Mouse (Mus musculus): ENCODE measurements at regions not wholly inside any gene's neighbourhood (a gene's known extent, or its start where the extent isn't known, plus 50 kb on each side); places are given as distances from the start of the nearest gene placed in this dataset.
"Not testable (repeated sequence)": the region's sequence is repeated elsewhere in the genome, so short reads cannot be mapped to it uniquely, and the experiment has no call there.

DNA sequence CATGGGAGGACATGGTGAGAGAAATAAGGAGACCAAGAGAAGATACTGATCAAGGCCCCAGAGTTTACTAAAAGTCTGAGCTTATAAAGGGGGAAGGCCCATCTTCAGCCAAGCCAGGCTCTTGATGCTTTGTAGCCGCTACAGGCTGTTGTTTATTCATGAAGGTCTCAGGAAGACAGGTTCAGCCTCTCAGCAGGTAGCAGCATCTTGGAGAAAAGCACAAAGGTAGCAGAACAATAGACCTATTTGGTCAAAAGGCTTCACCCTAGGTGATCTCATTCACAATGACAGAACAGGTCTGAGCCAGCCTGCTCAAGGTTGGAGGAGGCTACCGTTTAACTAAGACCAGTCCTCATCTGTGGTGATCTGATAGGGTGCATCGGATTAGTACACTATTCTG lies 185.5 kb upstream of the Gm11096 start:
- no peak overlapping the region for H3K9ac ChIP-seq (ENCODE audit: low read length)
- H3K9me3 ChIP-seq (ENCODE audit: control insufficient read depth, low read length), result no peaks in the 10 kb centered on the region
- H3K4me2 ChIP-seq, result no peak overlapping the region
- H3K4me1 ChIP-seq (ENCODE audit: control insufficient read depth, insufficient read depth, low read length), result no peaks in the 10 kb centered on the region
- no peaks in the 10 kb centered on the region for H3K36me3 ChIP-seq (ENCODE audit: control insufficient read depth, insufficient read depth, low read length)
- no peak overlapping the region for H3K27ac ChIP-seq (ENCODE audit: low read depth, low read length)
- WGBS, result 46% methylated on average over 3 of the region's 3 CpGs
- DNase-seq (ENCODE audit: low spot score, missing footprints) (no peak), ATAC-seq (ENCODE audit: low FRiP score) (no peak)
- H3K4me3 ChIP-seq (ENCODE audit: low read depth, low read length), result no peak overlapping the region
- no peaks in the 10 kb centered on the region for H3K27me3 ChIP-seq (ENCODE audit: control insufficient read depth, insufficient read depth, low read length)

- no peak overlapping the region for H3K4me2 ChIP-seq
- 78% methylated on average over 3 of the region's 3 CpGs for WGBS
- H3K27ac ChIP-seq (ENCODE audit: low read depth, low read length), result no peak overlapping the region
- H3K9me3 ChIP-seq (ENCODE audit: control insufficient read depth, low read length), result no peaks in the 10 kb centered on the region
- H3K4me3 ChIP-seq (ENCODE audit: low read depth, low read length), result no peak overlapping the region
- no peak for ATAC-seq (ENCODE audit: low FRiP score)
- H3K36me3 ChIP-seq (ENCODE audit: control insufficient read depth, insufficient read depth, low read length), result no peaks in the 10 kb centered on the region
- H3K9ac ChIP-seq (ENCODE audit: low read length), result no peak overlapping the region
- H3K27me3 ChIP-seq (ENCODE audit: control insufficient read depth, insufficient read depth, low read length), result no peaks in the 10 kb centered on the region
- no peak for DNase-seq (ENCODE audit: low spot score, missing footprints)
- no peaks in the 10 kb centered on the region for H3K4me1 ChIP-seq (ENCODE audit: control insufficient read depth, insufficient read depth, low read length)
Observed at GRCm38 (mm10) chr17:81250748-81251147, 185.9 kb upstream of the Thumpd2 start.

GRCm38 (mm10) chr17:81246156-81246555 lies 181.3 kb upstream of the Thumpd2 start:
- no peak overlapping the region for H3K4me3 ChIP-seq (ENCODE audit: low read depth, low read length)
- H3K36me3 ChIP-seq (ENCODE audit: control insufficient read depth, insufficient read depth, low read length), result no peaks in the 10 kb centered on the region
- H3K27ac ChIP-seq (ENCODE audit: low read depth, low read length), result no peak overlapping the region
- H3K9me3 ChIP-seq (ENCODE audit: control insufficient read depth, low read length), result no peaks in the 10 kb centered on the region
- no peak for DNase-seq (ENCODE audit: low spot score, missing footprints)
- ATAC-seq (ENCODE audit: low FRiP score), result no peak
- no peak overlapping the region for H3K4me2 ChIP-seq
- H3K9ac ChIP-seq (ENCODE audit: low read length), result no peak overlapping the region
- H3K4me1 ChIP-seq (ENCODE audit: control insufficient read depth, insufficient read depth, low read length), result no peaks in the 10 kb centered on the region
- no peaks in the 10 kb centered on the region for H3K27me3 ChIP-seq (ENCODE audit: control insufficient read depth, insufficient read depth, low read length)
- 90% methylated on average over 6 of the region's 6 CpGs for WGBS

DNA sequence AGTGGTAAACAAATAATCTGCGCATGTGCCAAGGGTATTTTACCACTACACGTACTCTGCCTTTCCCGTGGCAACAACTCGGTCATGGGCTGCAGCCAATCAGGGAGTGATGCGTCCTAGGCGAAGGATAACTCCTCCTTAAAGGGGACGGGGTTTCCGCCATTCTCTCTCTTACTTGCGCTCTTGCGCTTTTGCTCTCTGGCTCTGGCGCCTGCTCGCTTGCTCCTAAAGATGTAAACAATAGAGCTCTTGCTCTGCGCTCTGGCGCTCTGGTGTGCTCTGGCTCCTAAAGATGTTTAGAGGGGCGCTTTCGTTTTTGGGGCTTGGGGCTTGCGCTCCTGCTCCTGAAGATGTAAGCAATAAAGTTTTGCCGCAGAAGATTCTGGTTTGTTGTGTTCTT lies 166.9 kb upstream of the Thumpd2 start:
- H3K4me2 ChIP-seq; H3K4me1 ChIP-seq (ENCODE audit: control insufficient read depth, insufficient read depth, low read length); DNase-seq (ENCODE audit: low spot score, missing footprints); H3K9ac ChIP-seq (ENCODE audit: low read length); H3K27me3 ChIP-seq (ENCODE audit: control insufficient read depth, insufficient read depth, low read length); H3K36me3 ChIP-seq (ENCODE audit: control insufficient read depth, insufficient read depth, low read length); H3K4me3 ChIP-seq (ENCODE audit: low read depth, low read length); H3K9me3 ChIP-seq (ENCODE audit: control insufficient read depth, low read length); H3K27ac ChIP-seq (ENCODE audit: low read depth, low read length); ATAC-seq (ENCODE audit: low FRiP score): not testable (repeated sequence)
- 95% methylated on average over 11 of the region's 18 CpGs for WGBS

DNA sequence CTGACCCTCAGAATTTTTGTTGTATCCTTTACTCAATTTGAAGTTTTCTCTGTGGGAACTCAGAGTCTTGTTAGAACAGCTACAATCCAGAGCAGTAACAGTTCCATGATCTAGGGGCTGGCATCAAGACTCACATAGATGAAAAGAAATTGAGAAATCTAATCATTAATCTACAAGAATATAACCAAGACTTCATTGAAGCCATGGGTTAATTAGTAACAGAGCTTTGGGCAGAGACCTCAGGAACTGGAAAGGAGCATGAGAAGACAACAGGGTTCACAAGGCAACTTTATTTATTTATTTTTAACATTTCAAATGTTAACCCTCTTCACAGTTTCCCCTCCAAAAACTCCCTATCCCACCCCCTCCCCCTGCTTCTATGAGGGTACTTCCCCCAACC lies 160.4 kb upstream of the Thumpd2 start:
- Histone ChIP-seq H3K4me1 (ENCODE audit: control insufficient read depth, insufficient read depth, low read length) (no peaks in the 10 kb centered on the region), H3K4me3 (ENCODE audit: low read depth, low read length) (no peak overlapping the region), H3K27me3 (ENCODE audit: control insufficient read depth, insufficient read depth, low read length) (no peaks in the 10 kb centered on the region), H3K27ac (ENCODE audit: low read depth, low read length) (no peak overlapping the region), H3K9me3 (ENCODE audit: control insufficient read depth, low read length) (no peaks in the 10 kb centered on the region), H3K36me3 (ENCODE audit: control insufficient read depth, insufficient read depth, low read length) (no peaks in the 10 kb centered on the region), H3K4me2 (no peak overlapping the region), H3K9ac (ENCODE audit: low read length) (no peak overlapping the region)
- DNase-seq (ENCODE audit: low spot score, missing footprints) (no peak), ATAC-seq (ENCODE audit: low FRiP score) (no peak)

DNA sequence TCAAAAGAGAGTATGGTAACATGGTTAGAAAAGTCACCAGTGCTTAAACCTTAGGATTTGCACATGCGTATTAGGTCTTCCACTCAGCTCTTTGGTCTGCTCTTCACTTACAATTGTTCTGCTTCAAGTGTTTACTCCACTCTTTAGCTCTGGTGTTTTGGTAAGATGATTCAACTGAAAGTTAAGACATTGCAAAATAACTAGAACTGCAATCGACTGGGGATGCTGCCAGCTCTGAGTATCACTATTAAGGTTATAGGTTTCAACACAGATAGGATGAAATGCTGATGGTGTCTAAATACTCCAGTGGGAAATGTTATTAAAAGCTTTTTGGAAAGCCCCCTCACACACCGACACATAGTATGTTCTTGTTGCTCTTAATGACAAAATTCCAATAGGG lies 156.6 kb upstream of the Thumpd2 start:
- WGBS, result 85% methylated on average over 3 of the region's 3 CpGs
- Histone ChIP-seq H3K36me3 (ENCODE audit: control insufficient read depth, insufficient read depth, low read length) (no peaks in the 10 kb centered on the region), H3K4me2 (no peak overlapping the region), H3K27ac (ENCODE audit: low read depth, low read length) (no peak overlapping the region), H3K27me3 (ENCODE audit: control insufficient read depth, insufficient read depth, low read length) (no peaks in the 10 kb centered on the region), H3K4me1 (ENCODE audit: control insufficient read depth, insufficient read depth, low read length) (no peaks in the 10 kb centered on the region), H3K4me3 (ENCODE audit: low read depth, low read length) (no peak overlapping the region), H3K9ac (ENCODE audit: low read length) (no peak overlapping the region), H3K9me3 (ENCODE audit: control insufficient read depth, low read length) (no peaks in the 10 kb centered on the region)
- DNase-seq (ENCODE audit: low spot score, missing footprints) (no peak), ATAC-seq (ENCODE audit: low FRiP score) (no peak)

GRCm38 (mm10) chr17:81214844-81215243 lies 150.0 kb upstream of the Thumpd2 start:
- no peaks in the 10 kb centered on the region for H3K36me3 ChIP-seq (ENCODE audit: control insufficient read depth, insufficient read depth, low read length)
- no peak overlapping the region for H3K9ac ChIP-seq (ENCODE audit: low read length)
- DNase-seq (ENCODE audit: low spot score, missing footprints) (no peak), ATAC-seq (ENCODE audit: low FRiP score) (no peak)
- H3K4me2 ChIP-seq, result no peak overlapping the region
- no peak overlapping the region for H3K4me3 ChIP-seq (ENCODE audit: low read depth, low read length)
- no peaks in the 10 kb centered on the region for H3K4me1 ChIP-seq (ENCODE audit: control insufficient read depth, insufficient read depth, low read length)
- WGBS, result 89% methylated on average over 7 of the region's 7 CpGs
- no peaks in the 10 kb centered on the region for H3K9me3 ChIP-seq (ENCODE audit: control insufficient read depth, low read length)
- no peaks in the 10 kb centered on the region for H3K27me3 ChIP-seq (ENCODE audit: control insufficient read depth, insufficient read depth, low read length)
- H3K27ac ChIP-seq (ENCODE audit: low read depth, low read length), result no peak overlapping the region

DNA sequence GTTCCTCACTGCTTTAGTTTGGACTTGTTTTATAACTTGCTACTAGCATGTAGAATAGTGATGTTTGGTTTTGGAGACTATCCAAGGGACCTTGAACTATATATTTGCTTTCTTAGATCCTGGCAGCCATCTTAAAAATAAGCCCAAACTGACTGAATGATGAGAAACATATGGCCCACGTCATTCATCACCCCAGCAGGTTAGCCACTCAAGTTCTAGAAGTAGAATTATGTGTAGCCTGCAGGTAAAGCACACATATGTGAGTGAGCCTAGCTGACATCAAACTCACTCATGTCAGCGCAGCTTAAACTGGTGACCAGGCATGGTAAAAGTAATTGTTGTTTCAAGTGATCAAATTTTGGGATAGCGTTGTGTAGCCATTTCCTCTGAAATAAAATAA lies 147.2 kb upstream of the Thumpd2 start:
- Histone ChIP-seq H3K4me3 (ENCODE audit: low read depth, low read length) (no peak overlapping the region), H3K9me3 (ENCODE audit: control insufficient read depth, low read length) (no peaks in the 10 kb centered on the region), H3K27me3 (ENCODE audit: control insufficient read depth, insufficient read depth, low read length) (no peaks in the 10 kb centered on the region), H3K4me1 (ENCODE audit: control insufficient read depth, insufficient read depth, low read length) (no peaks in the 10 kb centered on the region), H3K4me2 (no peak overlapping the region), H3K27ac (ENCODE audit: low read depth, low read length) (no peak overlapping the region), H3K9ac (ENCODE audit: low read length) (no peak overlapping the region), H3K36me3 (ENCODE audit: control insufficient read depth, insufficient read depth, low read length) (no peaks in the 10 kb centered on the region)
- ATAC-seq (ENCODE audit: low FRiP score) (no peak), DNase-seq (ENCODE audit: low spot score, missing footprints) (no peak)
- WGBS, result 85% methylated on average over 3 of the region's 3 CpGs

GRCm38 (mm10) chr17:81210389-81210788 lies 145.5 kb upstream of the Thumpd2 start:
- Histone ChIP-seq H3K4me1 (ENCODE audit: control insufficient read depth, insufficient read depth, low read length) (no peaks in the 10 kb centered on the region), H3K4me3 (ENCODE audit: low read depth, low read length) (no peak overlapping the region), H3K4me2 (no peak overlapping the region), H3K27ac (ENCODE audit: low read depth, low read length) (no peak overlapping the region), H3K9ac (ENCODE audit: low read length) (no peak overlapping the region), H3K9me3 (ENCODE audit: control insufficient read depth, low read length) (no peaks in the 10 kb centered on the region), H3K36me3 (ENCODE audit: control insufficient read depth, insufficient read depth, low read length) (no peaks in the 10 kb centered on the region), H3K27me3 (ENCODE audit: control insufficient read depth, insufficient read depth, low read length) (no peaks in the 10 kb centered on the region)
- DNase-seq (ENCODE audit: low spot score, missing footprints), result no peak
- no peak for ATAC-seq (ENCODE audit: low FRiP score)
- 89% methylated on average over 2 of the region's 2 CpGs for WGBS

DNA sequence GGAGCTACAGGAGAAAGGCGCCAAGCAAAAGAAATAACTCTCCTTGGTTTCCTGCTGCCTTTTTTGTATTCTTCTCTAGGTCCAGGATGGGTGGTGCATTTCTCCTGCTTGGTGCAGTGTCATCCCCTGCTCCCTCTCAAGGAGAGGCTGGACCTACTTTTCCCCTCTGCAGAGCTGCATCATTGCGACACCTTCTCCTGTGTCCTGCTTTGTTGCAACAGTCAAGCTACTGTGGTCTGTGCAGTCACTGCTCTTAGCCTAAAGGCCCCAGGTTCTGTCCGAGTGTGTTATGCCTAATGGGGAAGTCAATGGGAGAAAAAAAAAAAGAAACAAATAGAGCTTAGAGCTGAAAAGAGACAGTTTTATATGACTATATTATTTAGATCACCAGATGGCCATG lies 144.4 kb upstream of the Thumpd2 start:
- no peak overlapping the region for H3K9ac ChIP-seq (ENCODE audit: low read length)
- 97% methylated on average over 3 of the region's 3 CpGs for WGBS
- H3K36me3 ChIP-seq (ENCODE audit: control insufficient read depth, insufficient read depth, low read length), result no peaks in the 10 kb centered on the region
- no peaks in the 10 kb centered on the region for H3K4me1 ChIP-seq (ENCODE audit: control insufficient read depth, insufficient read depth, low read length)
- H3K9me3 ChIP-seq (ENCODE audit: control insufficient read depth, low read length), result no peaks in the 10 kb centered on the region
- no peak overlapping the region for H3K4me3 ChIP-seq (ENCODE audit: low read depth, low read length)
- no peak for ATAC-seq (ENCODE audit: low FRiP score)
- H3K27ac ChIP-seq (ENCODE audit: low read depth, low read length), result no peak overlapping the region
- H3K27me3 ChIP-seq (ENCODE audit: control insufficient read depth, insufficient read depth, low read length), result no peaks in the 10 kb centered on the region
- DNase-seq (ENCODE audit: low spot score, missing footprints), result no peak
- no peak overlapping the region for H3K4me2 ChIP-seq
